Mouse (Mus musculus): Measurements from ENCODE around the gene Herc3. TPM values are rescaled to one million over a fixed set of nuclear protein-coding genes. Genes with fewer than 3 reads are reported as not detected.

Herc3 gene
- polyA plus RNA-seq, 1 experiment from 2014 or later: 13.8 TPM

DNA sequence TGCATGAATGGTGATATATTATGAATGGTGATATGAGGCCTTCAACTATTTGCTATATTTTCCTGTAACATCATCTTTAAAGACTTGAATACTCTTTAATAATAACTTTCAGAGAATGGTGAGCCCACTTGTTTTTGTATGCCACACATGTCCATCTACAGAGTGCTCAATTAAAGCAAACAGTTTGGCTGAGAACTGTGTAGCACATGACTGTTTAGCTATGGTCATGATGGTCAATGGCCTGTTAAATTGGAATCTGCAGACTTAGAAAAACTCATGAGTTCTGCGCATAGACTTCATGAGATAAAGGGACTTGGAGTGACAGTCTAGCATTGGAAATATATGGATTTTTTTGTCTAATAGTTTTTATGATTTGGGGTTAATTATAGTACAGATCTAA lies 119.1 kb downstream of the Herc3 start:
- 96% methylated on average over 1 of the region's 1 CpGs for WGBS
- no peak for DNase-seq (ENCODE audit: low spot score)
- no peak for ATAC-seq (ENCODE audit: low read depth)

DNA sequence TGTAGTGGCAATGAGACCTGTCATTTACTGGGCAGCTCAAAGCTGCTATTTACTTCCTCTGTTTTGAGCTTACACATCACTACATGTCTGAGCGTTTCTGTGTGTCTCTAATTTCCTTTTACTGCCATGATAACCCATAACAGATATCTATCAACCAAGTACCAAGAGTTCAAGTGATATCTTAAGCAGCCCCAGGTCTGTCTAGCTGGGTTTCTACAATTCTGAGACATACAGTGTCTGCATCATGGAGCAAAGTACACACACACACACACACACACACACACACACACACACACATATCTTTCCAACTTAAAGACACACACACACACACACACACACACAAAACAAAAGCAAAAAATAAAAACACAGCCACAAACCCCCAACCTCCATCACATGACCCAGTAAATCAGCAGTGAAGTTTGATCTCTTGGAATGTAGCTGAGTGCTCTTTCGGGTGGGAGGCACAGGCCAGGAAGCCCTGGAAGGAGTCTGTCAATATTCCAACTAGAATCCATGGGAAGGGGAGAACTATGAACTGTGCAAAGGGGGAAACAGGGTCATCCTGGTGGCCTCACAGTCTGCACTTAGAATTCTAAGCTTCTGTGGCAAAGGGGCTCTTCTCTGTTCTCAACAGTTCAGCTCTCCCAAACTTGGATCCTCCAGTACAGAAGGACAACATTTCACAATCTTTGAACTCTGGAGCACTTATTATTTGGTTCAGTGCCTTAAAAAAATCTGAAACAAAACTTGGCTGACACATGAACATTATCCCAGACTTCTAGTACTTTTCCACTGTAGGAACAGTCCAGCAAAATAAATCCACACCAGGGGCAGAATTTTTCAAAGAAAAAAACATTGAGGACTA lies 120.1 kb downstream of the Herc3 start:
- DNase-seq (ENCODE audit: low spot score) (no peak), ATAC-seq (ENCODE audit: low read depth) (no peak)
- WGBS: 51% methylated on average over 2 of the region's 2 CpGs
- H3K27me3 ChIP-seq (replicated peaks; ENCODE audit: control insufficient read depth, insufficient read depth, low read length): no peaks in the 10 kb centered on the region
- H3K9me3 ChIP-seq (ENCODE audit: control insufficient read depth, low read length): no peaks in the 10 kb centered on the region
- no peak overlapping the region for H3K27ac ChIP-seq (replicated peaks; ENCODE audit: low read depth, low read length)
- H3K36me3 ChIP-seq (ENCODE audit: control insufficient read depth, insufficient read depth, low read length): 0 out of 2 replicates have a peak, but pooled peaks cover 3% of the 10 kb centered on the region
- H3K4me3 ChIP-seq (ENCODE audit: low read depth, low read length): no peak overlapping the region
- H3K4me2 ChIP-seq (ENCODE audit: low read depth, low read length): no peak overlapping the region
- no peak overlapping the region for H3K9ac ChIP-seq (ENCODE audit: low read depth, low read length)
- no peaks in the 10 kb centered on the region for H3K4me1 ChIP-seq (ENCODE audit: control insufficient read depth, insufficient read depth, low read length)

More for the DNA sequence above, 119.1 kb downstream of the Herc3 start:
- Histone ChIP-seq H3K27me3 (replicated peaks; ENCODE audit: control insufficient read depth, insufficient read depth, low read length) (no peaks in the 10 kb centered on the region), H3K4me3 (ENCODE audit: low read depth, low read length) (no peak overlapping the region), H3K27ac (replicated peaks; ENCODE audit: low read depth, low read length) (no peak overlapping the region), H3K9ac (ENCODE audit: low read depth, low read length) (no peak overlapping the region), H3K4me1 (ENCODE audit: control insufficient read depth, insufficient read depth, low read length) (no peaks in the 10 kb centered on the region), H3K9me3 (ENCODE audit: control insufficient read depth, low read length) (no peaks in the 10 kb centered on the region), H3K36me3 (ENCODE audit: control insufficient read depth, insufficient read depth, low read length) (0 out of 2 replicates have a peak, but pooled peaks cover 3% of the 10 kb centered on the region), H3K4me2 (ENCODE audit: low read depth, low read length) (no peak overlapping the region)

DNA sequence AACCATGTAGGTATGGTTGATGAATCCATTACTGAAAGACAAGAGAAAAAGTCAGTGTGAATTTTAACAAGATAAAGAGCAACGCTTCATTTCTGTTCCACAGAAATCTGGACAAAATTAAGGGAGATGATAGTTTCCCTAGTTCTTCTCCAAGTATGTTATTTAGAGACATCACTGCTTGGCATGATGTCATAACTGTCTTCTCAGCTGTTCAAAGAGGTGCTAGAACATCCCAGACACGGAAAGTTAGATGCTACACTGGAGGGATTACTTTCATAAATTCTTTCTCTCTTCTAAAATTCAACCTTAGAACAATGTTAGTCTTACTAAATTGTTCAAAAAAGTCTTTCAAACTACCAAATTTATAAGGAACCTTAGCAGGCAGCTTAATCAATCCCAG lies 129.3 kb downstream of the Herc3 start:
- Histone ChIP-seq H3K27me3 (replicated peaks; ENCODE audit: control insufficient read depth, insufficient read depth, low read length) (no peaks in the 10 kb centered on the region), H3K36me3 (ENCODE audit: control insufficient read depth, insufficient read depth, low read length) (no peaks in the 10 kb centered on the region), H3K4me1 (ENCODE audit: control insufficient read depth, insufficient read depth, low read length) (peaks cover 2% of the 10 kb centered on the region; the same call in 1 of the 2 replicates), H3K9ac (ENCODE audit: low read depth, low read length) (no peak overlapping the region), H3K4me2 (ENCODE audit: low read depth, low read length) (no peak overlapping the region), H3K27ac (replicated peaks; ENCODE audit: low read depth, low read length) (no peak overlapping the region), H3K9me3 (ENCODE audit: control insufficient read depth, low read length) (no peaks in the 10 kb centered on the region), H3K4me3 (ENCODE audit: low read depth, low read length) (no peak overlapping the region)
- WGBS: 74% methylated on average over 2 of the region's 2 CpGs
- no peak for ATAC-seq (ENCODE audit: low read depth)
- no peak for DNase-seq (ENCODE audit: low spot score)

DNA sequence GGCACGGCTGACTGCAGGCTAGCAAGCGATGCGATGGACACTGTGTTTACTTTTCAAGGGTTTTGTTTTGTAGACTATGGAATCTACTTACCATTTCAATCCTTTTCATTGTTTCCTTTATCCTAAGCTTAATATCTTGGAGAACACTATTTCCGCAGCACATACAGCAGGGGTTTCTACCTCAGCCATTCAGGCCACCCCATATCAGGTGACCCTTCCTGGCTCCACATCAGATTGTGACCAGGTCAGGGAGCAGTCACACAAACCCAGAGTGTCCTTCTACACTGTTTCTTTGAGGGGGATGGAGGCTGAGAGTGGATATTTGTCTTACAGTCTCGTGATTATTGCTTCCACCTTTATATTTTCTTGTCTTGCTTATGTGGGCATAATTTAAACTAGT lies 131.4 kb downstream of the Herc3 start:
- ATAC-seq (ENCODE audit: low read depth): no peak
- no peak for DNase-seq (ENCODE audit: low spot score)
- Histone ChIP-seq H3K4me2 (ENCODE audit: low read depth, low read length) (no peak overlapping the region), H3K4me1 (ENCODE audit: control insufficient read depth, insufficient read depth, low read length) (peaks cover 3% of the 10 kb centered on the region; the same call in 1 of the 2 replicates), H3K9me3 (ENCODE audit: control insufficient read depth, low read length) (no peaks in the 10 kb centered on the region), H3K36me3 (ENCODE audit: control insufficient read depth, insufficient read depth, low read length) (no peaks in the 10 kb centered on the region), H3K27me3 (replicated peaks; ENCODE audit: control insufficient read depth, insufficient read depth, low read length) (no peaks in the 10 kb centered on the region), H3K4me3 (ENCODE audit: low read depth, low read length) (no peak overlapping the region), H3K27ac (replicated peaks; ENCODE audit: low read depth, low read length) (no peak overlapping the region), H3K9ac (ENCODE audit: low read depth, low read length) (no peak overlapping the region)
- 85% methylated on average over 5 of the region's 5 CpGs for WGBS

DNA sequence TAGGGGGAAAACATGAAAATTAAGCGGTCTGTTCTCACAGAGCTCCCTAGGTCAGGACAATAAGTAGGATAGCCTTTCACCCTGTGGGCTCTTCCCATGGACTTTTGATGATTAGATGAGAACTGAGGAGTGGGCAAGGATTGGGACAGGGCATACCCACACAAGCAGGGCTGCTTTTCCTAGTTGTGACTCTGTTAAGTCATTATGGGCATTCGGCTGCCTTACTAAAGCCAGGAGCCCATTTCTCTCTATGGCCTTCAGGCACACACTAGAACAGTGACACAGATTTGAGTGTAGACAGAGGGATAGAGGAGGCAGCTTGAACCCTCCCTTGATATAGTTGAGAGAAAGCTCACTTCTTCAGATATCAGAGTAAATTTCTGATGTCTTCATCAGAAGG lies 132.8 kb downstream of the Herc3 start:
- Histone ChIP-seq H3K4me3 (ENCODE audit: low read depth, low read length) (no peak overlapping the region), H3K9me3 (ENCODE audit: control insufficient read depth, low read length) (no peaks in the 10 kb centered on the region), H3K4me1 (ENCODE audit: control insufficient read depth, insufficient read depth, low read length) (peaks cover 3% of the 10 kb centered on the region; the same call in 1 of the 2 replicates), H3K27ac (replicated peaks; ENCODE audit: low read depth, low read length) (no peak overlapping the region), H3K36me3 (ENCODE audit: control insufficient read depth, insufficient read depth, low read length) (no peaks in the 10 kb centered on the region), H3K4me2 (ENCODE audit: low read depth, low read length) (no peak overlapping the region), H3K9ac (ENCODE audit: low read depth, low read length) (no peak overlapping the region), H3K27me3 (replicated peaks; ENCODE audit: control insufficient read depth, insufficient read depth, low read length) (no peaks in the 10 kb centered on the region)
- ATAC-seq (ENCODE audit: low read depth) (no peak), DNase-seq (ENCODE audit: low spot score) (no peak)
- 84% methylated on average over 2 of the region's 2 CpGs for whole genome bisulfite sequencing

DNA sequence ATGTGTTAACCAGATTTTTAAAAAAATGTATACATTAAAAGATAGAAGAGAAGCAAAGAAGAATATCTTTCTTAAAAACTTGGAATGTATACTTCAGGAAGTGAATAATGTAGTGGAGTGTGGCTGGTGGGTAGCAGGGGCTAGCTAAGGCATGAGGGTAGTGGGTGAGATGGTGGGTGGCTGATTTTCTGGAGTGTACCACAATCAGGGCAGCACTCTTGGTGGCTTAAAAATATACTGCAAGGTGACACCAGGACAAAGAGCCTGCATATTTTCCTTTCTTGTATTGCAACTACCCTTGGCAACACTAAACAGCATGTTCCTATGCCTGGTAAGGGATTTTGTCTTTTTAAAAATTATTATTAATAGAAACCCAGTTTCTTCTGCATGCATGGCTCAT lies 133.3 kb downstream of the Herc3 start:
- no peak for ATAC-seq (ENCODE audit: low read depth)
- H3K4me1 ChIP-seq (ENCODE audit: control insufficient read depth, insufficient read depth, low read length): peaks cover 3% of the 10 kb centered on the region; the same call in 1 of the 2 replicates

DNA sequence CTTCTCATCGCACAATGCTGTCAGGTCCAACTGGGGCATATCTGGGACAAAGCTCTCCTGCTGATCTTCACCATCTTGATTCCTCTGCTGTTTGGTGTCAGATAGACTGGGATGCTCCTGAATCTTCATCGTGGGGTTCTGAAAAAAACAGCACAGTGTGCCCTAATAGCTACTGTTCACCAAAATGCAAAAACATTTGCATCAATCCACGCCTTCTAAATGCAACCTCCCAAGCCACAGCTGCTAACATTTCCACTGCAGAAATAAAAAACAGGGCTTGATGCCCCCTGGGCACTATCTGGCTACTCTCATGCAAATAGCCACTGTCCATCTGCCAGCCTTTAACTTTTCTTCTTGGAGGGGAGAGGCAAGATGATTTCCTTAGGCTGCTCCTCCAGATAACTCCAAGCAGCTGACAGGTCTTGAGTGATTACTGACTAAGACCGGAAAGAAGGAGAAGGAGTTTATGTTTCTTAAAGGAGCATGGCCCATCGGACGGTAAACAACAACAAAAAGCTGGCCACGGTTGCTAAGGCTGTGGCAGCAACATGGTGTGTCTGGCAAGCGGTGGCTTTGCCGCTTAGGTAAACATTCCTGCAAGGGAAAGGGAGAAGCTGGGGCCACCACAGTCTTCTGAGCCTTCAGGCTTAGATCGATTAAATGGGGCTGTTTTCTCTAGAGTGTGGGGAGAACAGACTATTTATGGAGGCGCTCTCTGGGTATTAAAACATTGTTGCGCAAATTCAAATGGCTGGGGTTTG lies 134.0 kb downstream of the Herc3 start:
- H3K27ac ChIP-seq (replicated peaks; ENCODE audit: low read depth, low read length): no peak overlapping the region
- no peak overlapping the region for H3K9ac ChIP-seq (ENCODE audit: low read depth, low read length)
- peak; percentile 33 for ATAC-seq (ENCODE audit: low read depth)

More for the DNA sequence above, 133.3 kb downstream of the Herc3 start:
- H3K4me3 ChIP-seq (ENCODE audit: low read depth, low read length): no peak overlapping the region
- DNase-seq (ENCODE audit: low spot score): no peak
- H3K36me3 ChIP-seq (ENCODE audit: control insufficient read depth, insufficient read depth, low read length): no peaks in the 10 kb centered on the region
- H3K27me3 ChIP-seq (replicated peaks; ENCODE audit: control insufficient read depth, insufficient read depth, low read length): no peaks in the 10 kb centered on the region
- no peak overlapping the region for H3K4me2 ChIP-seq (ENCODE audit: low read depth, low read length)
- no peaks in the 10 kb centered on the region for H3K9me3 ChIP-seq (ENCODE audit: control insufficient read depth, low read length)
- no peak overlapping the region for H3K9ac ChIP-seq (ENCODE audit: low read depth, low read length)
- H3K27ac ChIP-seq (replicated peaks; ENCODE audit: low read depth, low read length): no peak overlapping the region

DNA sequence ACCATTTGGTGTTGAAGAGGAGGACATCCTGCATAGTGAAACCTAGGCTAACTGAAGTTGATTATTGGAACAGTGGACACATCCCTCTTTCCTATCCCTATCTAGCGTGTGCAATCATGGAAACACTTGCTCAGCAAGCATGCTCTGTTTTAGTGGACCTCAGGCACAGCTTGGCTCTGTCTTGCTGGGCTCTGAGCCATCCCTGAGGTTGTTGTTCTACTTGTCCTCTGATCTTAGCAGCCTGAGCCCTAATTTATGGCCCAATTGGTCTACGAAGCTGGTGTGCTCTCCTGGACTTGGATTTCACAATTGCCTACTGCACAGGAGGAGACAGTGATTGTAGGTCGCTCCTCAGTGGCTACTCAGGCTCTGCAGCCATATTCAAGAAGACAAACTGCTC lies 137.0 kb downstream of the Herc3 start:
- Histone ChIP-seq H3K9ac (ENCODE audit: low read depth, low read length) (no peak overlapping the region), H3K4me2 (ENCODE audit: low read depth, low read length) (no peak overlapping the region), H3K27me3 (replicated peaks; ENCODE audit: control insufficient read depth, insufficient read depth, low read length) (no peaks in the 10 kb centered on the region), H3K9me3 (ENCODE audit: control insufficient read depth, low read length) (no peaks in the 10 kb centered on the region), H3K4me1 (ENCODE audit: control insufficient read depth, insufficient read depth, low read length) (peaks cover 3% of the 10 kb centered on the region; the same call in 1 of the 2 replicates), H3K36me3 (ENCODE audit: control insufficient read depth, insufficient read depth, low read length) (no peaks in the 10 kb centered on the region), H3K4me3 (ENCODE audit: low read depth, low read length) (no peak overlapping the region), H3K27ac (replicated peaks; ENCODE audit: low read depth, low read length) (no peak overlapping the region)
- WGBS: 90% methylated on average over 3 of the region's 3 CpGs
- DNase-seq (ENCODE audit: low spot score) (no peak), ATAC-seq (ENCODE audit: low read depth) (no peak)

More for the DNA sequence above, 134.0 kb downstream of the Herc3 start:
- 29% methylated on average over 12 of the region's 12 CpGs for WGBS
- Histone ChIP-seq H3K4me2 (ENCODE audit: low read depth, low read length) (peak overlapping the region; percentile 31), H3K4me1 (ENCODE audit: control insufficient read depth, insufficient read depth, low read length) (peaks cover 3% of the 10 kb centered on the region; the same call in 1 of the 2 replicates), H3K27me3 (replicated peaks; ENCODE audit: control insufficient read depth, insufficient read depth, low read length) (no peaks in the 10 kb centered on the region), H3K36me3 (ENCODE audit: control insufficient read depth, insufficient read depth, low read length) (no peaks in the 10 kb centered on the region), H3K4me3 (ENCODE audit: low read depth, low read length) (no peak overlapping the region), H3K9me3 (ENCODE audit: control insufficient read depth, low read length) (no peaks in the 10 kb centered on the region)
- peak; percentile 24 for DNase-seq (ENCODE audit: low spot score)

Measured in embryonic facial prominence, embryonic 14.5 days (tissue).